Mouse (Mus musculus) thymus, postnatal 36 days (tissue): ENCODE measurements around the gene Ppp1r27.
"Not testable (repeated sequence)": the region's sequence is repeated elsewhere in the genome, so short reads cannot be mapped to it uniquely, and the experiment has no call there.

Experiments
- DNase-seq, 2 experiments: peaks; one replicate each; pipeline ENCODE4 v3.0.0; 2022; ENCODE audit warnings: mixed read lengths in 2 of 2

The Ppp1r27 gene

GRCm38 (mm10) chr11:120550810-120551440 is at the start of gene Ppp1r27:
Gene Ppp1r27, minus strand, starts transcription at chr11:120551132.
- DNase-seq, result no peak

- DNase-seq, result no peak
Measured at GRCm38 (mm10) chr11:120600716-120601115, 49.8 kb upstream of the Ppp1r27 start.

- DNase-seq, result no peak
Measured at GRCm38 (mm10) chr11:120598990-120599549, 48.1 kb upstream of the Ppp1r27 start.

- DNase-seq, result peak; percentile 93 to 96
Measured at GRCm38 (mm10) chr11:120598283-120598989, 47.5 kb upstream of the Ppp1r27 start, which contains the start of the genes Alyref and Anapc11. Gene Alyref, minus strand, starts transcription at chr11:120598365. Gene Anapc11, plus strand, starts transcription at chr11:120598421.

- peak; percentile 24 to 47 for DNase-seq
Measured at GRCm38 (mm10) chr11:120597240-120598235, 46.6 kb upstream of the Ppp1r27 start.

- no peak for DNase-seq
Measured at GRCm38 (mm10) chr11:120588531-120588930, 37.6 kb upstream of the Ppp1r27 start.

- no peak for DNase-seq
Measured at GRCm38 (mm10) chr11:120583937-120584336, 33.0 kb upstream of the Ppp1r27 start.

GRCm38 (mm10) chr11:120582982-120583293 is 32.0 kb upstream of the Ppp1r27 start:
- DNase-seq, result not testable (repeated sequence)

GRCm38 (mm10) chr11:120582268-120582981 is 31.5 kb upstream of the Ppp1r27 start:
- DNase-seq, result peak in 1 of 2 experiments; percentile 40

- DNase-seq, result peak; percentile 88 to 89
Measured at GRCm38 (mm10) chr11:120581490-120582267, 30.7 kb upstream of the Ppp1r27 start, which contains the start of gene Arhgdia. Gene Arhgdia, minus strand, starts transcription at chr11:120581624.

- DNase-seq, result peak; percentile 51 to 64
Measured at GRCm38 (mm10) chr11:120580871-120581331, 30.0 kb upstream of the Ppp1r27 start.

GRCm38 (mm10) chr11:120580190-120580589 is 29.3 kb upstream of the Ppp1r27 start:
- DNase-seq, result peak; percentile 30 to 56

- peak; percentile 78 to 83 for DNase-seq
Measured at GRCm38 (mm10) chr11:120579316-120580107, 28.6 kb upstream of the Ppp1r27 start.

- DNase-seq, result peak in 1 of 2 experiments; percentile 41
Measured at GRCm38 (mm10) chr11:120578694-120579243, 27.8 kb upstream of the Ppp1r27 start.

- DNase-seq, result peak in 1 of 2 experiments; percentile 26
Measured at GRCm38 (mm10) chr11:120578024-120578693, 27.2 kb upstream of the Ppp1r27 start.

- DNase-seq, result no peak
Measured at GRCm38 (mm10) chr11:120577211-120578023, 26.5 kb upstream of the Ppp1r27 start.

GRCm38 (mm10) chr11:120576365-120576981 is 25.5 kb upstream of the Ppp1r27 start:
- no peak for DNase-seq

- no peak for DNase-seq
Measured at GRCm38 (mm10) chr11:120575940-120576339, 25.0 kb upstream of the Ppp1r27 start.
